Mouse (Mus musculus) kidney, embryonic 14.5 days (tissue): ENCODE results near the gene Slc35f2. TPM values are rescaled to one million over a fixed set of nuclear protein-coding genes. Genes with fewer than 3 reads are reported as not detected.

Experiments
- ATAC-seq: fragments of 200-750 bp; cut with Nextera tagmentation; 2 replicates; pipeline ENCODE4 v1.8.0; 2017; ENCODE audit warnings: moderate number of reproducible peaks, mild to moderate bottlenecking, moderate TSS enrichment, moderate library complexity; ENCODE audit not compliant: low FRiP score, low TSS enrichment
- H3K27ac ChIP-seq: fragments of 300-500 bp; sonication (generic); 2 replicates; pipeline ENCODE4 v1.5.1; 2014; ENCODE audit warnings: low read depth, mild to moderate bottlenecking, low read length, moderate library complexity, mixed read lengths
- H3K27me3 ChIP-seq: fragments of 300-500 bp; sonication (generic); 2 replicates; pipeline ENCODE4 v1.6.1; 2014; ENCODE audit warnings: mild to moderate bottlenecking, low read length; ENCODE audit not compliant: control insufficient read depth, insufficient read depth
- H3K36me3 ChIP-seq: fragments of 300-500 bp; sonication (generic); 2 replicates; pipeline ENCODE4 v1.6.1; 2014; ENCODE audit warnings: low read length, mixed read lengths; ENCODE audit not compliant: control insufficient read depth, insufficient read depth
- H3K4me1 ChIP-seq: fragments of 300-500 bp; sonication (generic); 2 replicates; pipeline ENCODE4 v1.6.1; 2014; ENCODE audit warnings: low read length, mixed read lengths; ENCODE audit not compliant: control insufficient read depth, insufficient read depth
- H3K4me2 ChIP-seq: fragments of 300-500 bp; sonication (generic); replicated peaks from 2 replicates; pipeline ENCODE4 v1.6.1; 2014; ENCODE audit warnings: low read depth, mild to moderate bottlenecking, low read length
- H3K4me3 ChIP-seq: fragments of 300-500 bp; sonication (generic); 2 replicates; pipeline ENCODE4 v1.5.1; 2014; ENCODE audit warnings: mild to moderate bottlenecking, low read length
- H3K9ac ChIP-seq: fragments of 300-500 bp; sonication (generic); 2 replicates; pipeline ENCODE4 v1.6.1; 2014; ENCODE audit warnings: low read depth, mild to moderate bottlenecking, low read length, moderate library complexity
- H3K9me3 ChIP-seq: fragments of 300-500 bp; sonication (generic); 2 replicates; pipeline ENCODE4 v1.6.1; 2016; ENCODE audit warnings: low read length; ENCODE audit not compliant: control insufficient read depth
- WGBS: fragments of 180-500 bp; shearing (Covaris S2); extraction: QIAGEN DNeasy Blood & Tissue Kit; methylation state at CpG from one replicate; pipeline ENCODE4 v1.1.7; 2014; 5-methylcytosine and 5-hydroxymethylcytosine counted together
- polyA plus RNA-seq: library from polyadenylated mRNA; unstranded; fragments of >200 nt; fragmentation: Nextera tagmentation; extraction: Ambion mirVana; gene quantifications from 2 replicates; pipeline ENCODE4 v1.2.1, GENCODE M21; 2014

Gene Slc35f2
- polyA plus RNA-seq, 1 experiment from 2014 or later, result 11.2 TPM

DNA sequence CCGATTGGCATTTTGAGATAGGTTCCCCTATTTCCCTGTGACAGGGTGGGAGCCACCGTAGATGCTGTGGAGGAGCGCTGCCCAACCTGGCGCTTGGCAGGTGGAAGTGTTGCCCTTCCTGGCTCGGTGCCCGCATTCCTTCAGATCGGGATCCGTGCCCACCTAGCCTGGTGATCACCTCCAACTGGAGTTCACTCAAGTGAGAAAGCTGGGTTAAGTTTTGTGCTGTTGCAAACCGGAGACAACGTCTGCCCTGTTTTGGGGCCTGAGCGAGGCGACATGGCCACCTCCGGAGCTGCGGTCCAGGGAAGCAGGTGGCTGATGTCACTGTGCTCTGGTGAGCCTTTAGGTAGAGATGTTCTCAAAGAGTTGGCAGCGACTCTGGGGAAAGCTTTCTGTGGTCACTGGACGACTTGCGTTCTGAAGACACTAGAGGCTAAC is 803 bp downstream of the Slc35f2 start:
- H3K36me3 ChIP-seq, result no peaks in the 10 kb centered on the region
- peak overlapping the region; percentile 98 for H3K4me2 ChIP-seq
- H3K9ac ChIP-seq, result peak overlapping the region; percentile 63; the same call in 1 of the 2 replicates
- no peak overlapping the region for H3K27ac ChIP-seq
- peaks cover 11% of the 10 kb centered on the region; the same call in 1 of the 2 replicates for H3K27me3 ChIP-seq
- H3K4me1 ChIP-seq, result no peaks in the 10 kb centered on the region
- no peaks in the 10 kb centered on the region for H3K9me3 ChIP-seq
- H3K4me3 ChIP-seq, result peak overlapping the region; percentile 52
- WGBS, result 3% methylated on average over 17 of the region's 17 CpGs
- peak; percentile 47; the same call in 1 of the 2 replicates for ATAC-seq

DNA sequence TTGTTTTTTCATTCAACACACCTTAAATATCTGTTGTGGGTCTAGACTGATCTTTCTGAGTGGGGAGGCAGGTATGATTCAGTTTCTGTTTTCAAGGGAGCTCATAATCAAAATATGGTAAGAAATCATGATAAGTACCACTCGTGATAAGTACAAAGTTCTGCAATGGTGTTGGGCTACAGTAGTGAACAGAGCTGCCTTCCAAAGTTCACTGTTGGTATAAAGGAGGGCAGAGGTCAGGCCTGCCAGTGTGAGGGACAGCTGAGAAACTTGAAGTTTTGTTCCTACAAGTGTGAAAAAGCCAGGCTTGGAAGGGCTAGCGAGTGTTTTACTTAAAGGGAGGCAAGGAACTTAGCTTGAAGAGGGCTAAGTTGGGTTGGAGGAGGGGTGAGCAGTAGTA is 4.2 kb downstream of the Slc35f2 start:
- no peak for ATAC-seq
- Histone ChIP-seq H3K27ac (no peak overlapping the region), H3K27me3 (peaks cover 11% of the 10 kb centered on the region; the same call in 1 of the 2 replicates), H3K9ac (no peak overlapping the region), H3K4me2 (no peak overlapping the region), H3K4me1 (no peaks in the 10 kb centered on the region), H3K9me3 (no peaks in the 10 kb centered on the region), H3K36me3 (no peaks in the 10 kb centered on the region), H3K4me3 (no peak overlapping the region)
- WGBS, result 85% methylated on average over 2 of the region's 2 CpGs

DNA sequence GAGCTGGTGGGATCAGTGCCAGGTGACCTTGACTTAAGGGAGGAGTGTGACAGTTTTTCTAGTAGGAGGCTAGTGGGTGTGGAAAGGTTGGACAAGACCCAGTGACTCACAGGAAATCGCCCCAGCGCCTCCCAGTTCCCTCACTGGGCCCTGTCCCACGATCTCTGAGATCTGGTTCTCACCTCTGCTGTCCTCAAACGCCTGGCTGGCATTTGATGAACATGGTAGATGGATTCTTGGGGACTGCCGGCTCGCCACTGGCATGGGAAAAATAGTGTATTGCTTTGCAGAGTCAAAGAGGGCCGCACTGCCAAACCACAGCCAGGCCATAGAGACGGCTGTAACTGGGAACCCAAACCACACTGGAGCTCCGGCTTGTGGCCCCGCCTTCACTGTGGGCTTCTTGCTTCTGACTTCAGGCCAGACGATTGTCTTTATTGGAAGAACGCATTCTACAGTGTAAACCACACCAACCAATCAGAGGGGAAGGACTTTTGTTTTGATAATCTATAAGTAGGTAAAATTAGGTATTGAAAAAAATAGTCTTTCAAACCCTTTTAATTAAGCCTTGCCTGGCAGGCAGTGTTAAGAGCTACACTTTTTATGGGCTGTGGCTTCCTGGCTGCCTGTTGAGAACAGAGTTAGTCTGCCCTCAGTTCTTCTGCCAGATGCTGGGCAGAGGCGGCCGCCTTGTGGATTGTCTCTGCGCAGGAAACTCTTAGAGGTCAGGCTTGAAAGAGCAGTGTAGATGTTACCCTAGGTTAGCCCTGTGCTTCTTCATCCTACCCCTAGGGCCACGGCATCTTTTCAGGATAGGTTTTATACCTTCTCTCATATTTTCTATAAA is 15.4 kb downstream of the Slc35f2 start:
- Histone ChIP-seq H3K4me1 (no peaks in the 10 kb centered on the region), H3K9me3 (no peaks in the 10 kb centered on the region), H3K27me3 (no peaks in the 10 kb centered on the region), H3K36me3 (no peaks in the 10 kb centered on the region), H3K4me3 (no peak overlapping the region), H3K4me2 (no peak overlapping the region), H3K9ac (no peak overlapping the region), H3K27ac (no peak overlapping the region)
- 69% methylated on average over 16 of the region's 16 CpGs for WGBS
- no peak for ATAC-seq

DNA sequence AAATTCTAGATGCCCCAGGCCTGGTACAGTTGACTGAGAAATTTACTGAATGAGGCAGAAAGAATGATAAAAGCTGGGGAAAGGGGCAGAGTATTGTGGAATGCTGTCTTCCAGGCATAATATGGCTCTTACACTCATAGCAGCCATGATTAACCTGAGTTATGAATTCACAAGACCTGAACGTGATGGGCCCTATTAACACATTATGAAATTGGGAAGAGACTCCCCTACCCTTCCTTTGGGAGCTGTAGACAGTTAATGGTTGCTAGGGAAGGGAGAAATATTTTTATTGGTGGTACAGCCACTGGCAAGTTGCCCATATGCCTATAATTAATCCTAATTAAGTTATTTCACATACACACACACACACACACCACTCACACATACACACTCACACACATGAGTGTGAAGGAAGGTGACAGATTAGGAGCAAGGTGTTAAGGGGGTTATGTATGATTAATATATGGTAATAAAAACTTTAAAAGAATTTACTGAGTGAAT is 22.5 kb downstream of the Slc35f2 start:
- Histone ChIP-seq H3K9ac (no peak overlapping the region), H3K27ac (no peak overlapping the region), H3K27me3 (no peaks in the 10 kb centered on the region), H3K4me3 (no peak overlapping the region), H3K36me3 (no peaks in the 10 kb centered on the region), H3K4me1 (no peaks in the 10 kb centered on the region), H3K9me3 (no peaks in the 10 kb centered on the region), H3K4me2 (no peak overlapping the region)
- no peak for ATAC-seq
- 68% methylated on average over 1 of the region's 1 CpGs for WGBS

DNA sequence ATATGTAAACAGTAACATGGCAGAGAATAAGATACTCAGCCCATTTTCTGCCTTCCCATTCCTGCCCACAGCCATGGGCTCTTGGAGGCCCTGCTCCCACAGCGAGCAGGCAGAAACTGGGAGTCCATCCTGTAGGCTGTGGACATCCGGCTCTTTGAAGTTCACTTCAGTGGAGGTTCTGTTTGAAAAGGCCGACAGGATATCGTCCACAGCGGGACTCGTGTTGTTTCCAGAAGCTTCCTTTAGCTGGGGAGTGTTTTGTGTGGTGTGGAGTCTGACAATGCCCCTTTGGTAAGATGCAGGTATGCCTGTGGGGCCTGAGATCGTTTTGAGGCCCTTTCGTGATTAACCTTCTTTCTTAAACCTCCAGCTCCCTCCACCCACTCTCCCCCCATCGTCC is 23.2 kb downstream of the Slc35f2 start:
- WGBS, result 41% methylated on average over 9 of the region's 9 CpGs
- no peak for ATAC-seq
- no peak overlapping the region for H3K4me3 ChIP-seq

DNA sequence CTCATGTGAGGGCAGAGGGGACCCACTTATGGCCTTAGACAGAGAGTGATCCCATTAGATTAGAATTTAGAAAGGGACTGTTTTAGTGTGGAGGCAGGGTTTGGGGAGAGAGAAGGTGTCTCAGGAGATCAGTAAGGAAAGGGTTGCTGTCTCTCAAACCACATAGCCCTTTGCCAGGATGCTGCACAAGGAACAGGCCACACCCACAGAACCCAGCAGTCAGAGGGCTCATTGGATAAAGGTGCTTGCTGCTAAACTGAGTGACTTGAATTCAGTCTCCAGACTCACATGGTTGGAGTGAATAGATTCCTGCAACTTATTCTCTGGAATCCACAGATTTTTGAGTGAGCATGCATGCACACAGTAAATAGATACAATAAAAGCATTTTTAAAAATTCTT is 24.0 kb downstream of the Slc35f2 start:
- Histone ChIP-seq H3K4me2 (no peak overlapping the region), H3K9me3 (no peaks in the 10 kb centered on the region), H3K4me1 (no peaks in the 10 kb centered on the region), H3K36me3 (no peaks in the 10 kb centered on the region), H3K9ac (no peak overlapping the region), H3K27me3 (no peaks in the 10 kb centered on the region), H3K27ac (no peak overlapping the region), H3K4me3 (no peak overlapping the region)
- no peak for ATAC-seq

More for the DNA sequence above, 23.2 kb downstream of the Slc35f2 start:
- Histone ChIP-seq H3K27ac (no peak overlapping the region), H3K9me3 (no peaks in the 10 kb centered on the region), H3K4me1 (no peaks in the 10 kb centered on the region), H3K27me3 (no peaks in the 10 kb centered on the region), H3K4me2 (no peak overlapping the region), H3K9ac (no peak overlapping the region), H3K36me3 (no peaks in the 10 kb centered on the region)

DNA sequence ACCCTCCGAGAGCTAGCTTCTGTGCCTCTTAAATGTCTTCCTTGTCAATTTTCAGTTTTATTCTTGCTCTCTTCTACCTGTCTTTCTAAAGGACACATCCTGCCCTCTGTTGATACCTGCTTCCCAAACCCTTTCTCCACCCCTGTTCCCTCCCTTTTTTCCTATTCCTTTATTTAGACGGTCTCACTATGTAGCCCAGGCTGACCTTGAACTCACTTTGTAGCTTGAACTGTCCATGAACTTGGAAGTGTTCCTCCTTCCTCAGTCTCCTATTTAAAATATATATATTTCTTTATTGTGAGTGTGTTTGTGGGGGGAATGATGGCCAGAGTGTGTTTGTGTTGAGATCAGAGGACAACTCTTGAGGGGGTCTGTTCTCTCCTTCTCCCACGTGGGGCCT is 25.0 kb downstream of the Slc35f2 start:
- H3K9ac ChIP-seq, result no peak overlapping the region
- no peaks in the 10 kb centered on the region for H3K4me1 ChIP-seq
- no peak for ATAC-seq

GRCm38 (mm10) chr9:53797141-53797540 is 25.8 kb downstream of the Slc35f2 start:
- Histone ChIP-seq H3K36me3 (no peaks in the 10 kb centered on the region), H3K4me3 (no peak overlapping the region), H3K27me3 (no peaks in the 10 kb centered on the region), H3K4me2 (no peak overlapping the region), H3K27ac (no peak overlapping the region), H3K9ac (no peak overlapping the region), H3K9me3 (no peaks in the 10 kb centered on the region), H3K4me1 (no peaks in the 10 kb centered on the region)
- 84% methylated on average over 2 of the region's 2 CpGs for WGBS
- ATAC-seq, result no peak

More for the DNA sequence above, 25.0 kb downstream of the Slc35f2 start:
- Histone ChIP-seq H3K9me3 (no peaks in the 10 kb centered on the region), H3K36me3 (no peaks in the 10 kb centered on the region), H3K27me3 (no peaks in the 10 kb centered on the region), H3K4me2 (no peak overlapping the region), H3K27ac (no peak overlapping the region), H3K4me3 (no peak overlapping the region)
- 86% methylated on average over 3 of the region's 3 CpGs for WGBS

DNA sequence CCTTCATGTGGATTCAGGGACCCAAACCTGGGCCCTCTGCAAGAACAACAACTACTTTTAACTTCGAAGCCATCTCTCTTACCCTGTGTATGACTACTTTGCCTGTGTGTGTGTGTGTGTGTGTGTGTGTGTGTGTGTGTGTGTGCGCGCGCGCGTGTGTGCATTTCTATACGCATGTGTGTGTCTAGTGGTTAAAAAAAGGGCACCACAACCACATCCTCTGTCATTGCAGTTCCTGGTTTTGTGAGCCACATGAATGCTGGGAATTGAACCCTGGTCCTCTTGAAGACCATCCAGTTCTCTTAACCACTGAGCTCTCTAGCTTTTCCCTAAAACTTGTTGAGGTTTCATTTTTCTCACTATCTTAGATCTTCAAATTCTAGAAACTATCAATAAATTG is 31.6 kb downstream of the Slc35f2 start:
- H3K27ac ChIP-seq, result no peak overlapping the region
- H3K9me3 ChIP-seq, result no peaks in the 10 kb centered on the region
- no peak for ATAC-seq
- no peak overlapping the region for H3K4me2 ChIP-seq
- H3K4me1 ChIP-seq, result no peaks in the 10 kb centered on the region
- WGBS, result 96% methylated on average over 7 of the region's 7 CpGs
- no peak overlapping the region for H3K9ac ChIP-seq
- H3K36me3 ChIP-seq, result no peaks in the 10 kb centered on the region
- no peak overlapping the region for H3K4me3 ChIP-seq
- H3K27me3 ChIP-seq, result no peaks in the 10 kb centered on the region
